Mouse (Mus musculus): ENCODE results near the gene Ick. TPM values are rescaled to one million over a fixed set of nuclear protein-coding genes. Genes with fewer than 3 reads are reported as not detected.
A peak's percentile ranks its signal among the peaks of the same experiment; 100 is the strongest.
"Not testable (repeated sequence)": the region's sequence is repeated elsewhere in the genome, so short reads cannot be mapped to it uniquely, and the experiment has no call there.

The Ick gene
- 38.1 and 40.6 TPM in 2 replicates for polyA plus RNA-seq (2016; fragmentation: Nextera tagmentation; extraction: Ambion mirVana)

DNA sequence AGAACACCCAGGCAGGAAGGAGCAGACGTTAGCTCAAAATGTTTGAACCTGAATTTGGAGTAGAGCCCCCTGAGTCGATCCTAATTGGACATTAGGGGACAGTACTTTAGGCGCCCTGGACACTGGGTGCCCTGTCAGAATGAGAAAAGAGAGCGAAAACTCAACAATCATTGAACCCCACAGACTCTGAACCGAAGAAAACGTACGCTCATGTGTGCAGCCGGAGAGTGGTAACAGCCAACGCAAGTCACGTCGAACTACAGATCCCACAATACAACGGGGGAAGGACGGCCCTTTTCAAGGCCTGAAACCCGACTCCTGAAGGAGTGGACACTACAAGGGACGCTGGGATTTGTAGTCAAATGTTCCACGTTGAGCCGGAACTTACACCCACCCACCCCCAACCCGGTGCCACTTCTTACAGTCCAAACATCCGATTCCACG lies at the start of gene Ick, which contains the start of gene Fbxo9:
Gene Ick, plus strand, starts transcription at position 397 of the 444 bp plus-strand sequence.
Gene Fbxo9, minus strand, starts transcription at position 270 of the 444 bp plus-strand sequence.
- no peaks in the 10 kb centered on the region for H3K9me3 ChIP-seq
- under 1% methylated on average over 20 of the region's 20 CpGs for WGBS
- H3K27ac ChIP-seq (replicated peaks) = peak within 1 kb of the TSS; percentile 93
- 0 out of 2 replicates have a peak, but pooled peaks cover 3% of the 10 kb centered on the region for H3K36me3 ChIP-seq (replicated peaks)
- peak within 1 kb of the TSS; percentile 97 for H3K4me3 ChIP-seq
- H3K27me3 ChIP-seq (replicated peaks; ENCODE audit: low read depth, poor library complexity, severe bottlenecking) = no peaks in the 10 kb centered on the region
- peak; percentile 89 for DNase-seq (ENCODE audit: low spot score)
- H3K4me1 ChIP-seq = peaks cover 31% of the 10 kb centered on the region

DNA sequence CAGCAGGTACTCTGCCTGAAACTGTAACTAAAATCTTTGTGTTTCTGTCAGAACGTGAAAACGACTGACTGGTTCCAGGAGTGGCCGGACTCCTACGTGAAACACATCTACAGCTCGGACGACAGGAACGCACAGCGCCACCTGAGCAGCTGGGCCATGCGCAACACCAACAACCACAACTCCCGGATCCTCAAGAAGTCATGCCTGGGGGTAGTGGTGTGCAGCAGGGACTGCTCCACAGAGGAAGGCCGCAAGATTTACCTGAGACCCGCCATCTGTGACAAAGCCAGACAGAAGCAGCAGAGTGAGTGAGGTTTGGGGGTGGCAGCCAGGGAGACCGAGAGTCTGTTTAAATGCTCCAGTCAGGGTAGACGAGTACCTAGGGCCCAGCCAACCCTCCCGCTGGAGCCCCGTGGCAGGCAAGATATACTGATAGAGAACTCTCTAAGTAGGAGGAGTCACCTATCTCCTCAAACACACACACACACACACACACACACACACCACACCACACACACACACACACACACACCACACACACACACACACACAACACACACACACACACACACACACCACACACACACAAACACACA lies 49.4 kb upstream of the Ick start:
- no peak for DNase-seq (ENCODE audit: low spot score)
- 84% methylated on average over 16 of the region's 16 CpGs for WGBS
- no peak overlapping the region for H3K4me3 ChIP-seq

DNA sequence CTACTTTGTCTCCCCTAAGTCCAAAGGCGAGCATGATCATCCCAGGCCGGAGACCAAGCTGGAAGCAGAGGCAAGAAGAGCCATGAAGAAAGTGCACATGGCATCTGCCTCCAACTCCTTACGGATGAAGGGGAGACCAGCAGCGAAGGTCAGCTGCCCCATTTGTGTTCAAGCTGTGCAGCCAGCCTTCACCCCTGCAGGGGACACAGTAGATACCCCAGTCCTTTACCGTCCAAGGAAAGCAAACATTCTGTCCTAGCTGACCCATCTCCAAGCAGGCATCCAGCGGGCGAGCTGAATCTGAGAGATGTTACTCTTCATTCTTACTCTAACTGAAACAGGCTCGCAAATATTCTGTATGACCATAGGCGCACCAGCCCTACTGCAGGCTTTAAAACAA lies 46.6 kb upstream of the Ick start:
- no peak overlapping the region for H3K27ac ChIP-seq (replicated peaks)
- H3K4me3 ChIP-seq = no peak overlapping the region
- no peaks in the 10 kb centered on the region for H3K36me3 ChIP-seq (replicated peaks)
- no peak for DNase-seq (ENCODE audit: low spot score)
- H3K4me1 ChIP-seq = peaks cover 13% of the 10 kb centered on the region
- no peaks in the 10 kb centered on the region for H3K9me3 ChIP-seq
- H3K27me3 ChIP-seq (replicated peaks; ENCODE audit: low read depth, poor library complexity, severe bottlenecking) = no peaks in the 10 kb centered on the region
- 83% methylated on average over 9 of the region's 9 CpGs for WGBS

More for the DNA sequence above, 49.4 kb upstream of the Ick start:
- no peaks in the 10 kb centered on the region for H3K36me3 ChIP-seq (replicated peaks)
- H3K4me1 ChIP-seq = peaks cover 13% of the 10 kb centered on the region
- no peak overlapping the region for H3K27ac ChIP-seq (replicated peaks)
- no peaks in the 10 kb centered on the region for H3K9me3 ChIP-seq
- H3K27me3 ChIP-seq (replicated peaks; ENCODE audit: low read depth, poor library complexity, severe bottlenecking) = no peaks in the 10 kb centered on the region

DNA sequence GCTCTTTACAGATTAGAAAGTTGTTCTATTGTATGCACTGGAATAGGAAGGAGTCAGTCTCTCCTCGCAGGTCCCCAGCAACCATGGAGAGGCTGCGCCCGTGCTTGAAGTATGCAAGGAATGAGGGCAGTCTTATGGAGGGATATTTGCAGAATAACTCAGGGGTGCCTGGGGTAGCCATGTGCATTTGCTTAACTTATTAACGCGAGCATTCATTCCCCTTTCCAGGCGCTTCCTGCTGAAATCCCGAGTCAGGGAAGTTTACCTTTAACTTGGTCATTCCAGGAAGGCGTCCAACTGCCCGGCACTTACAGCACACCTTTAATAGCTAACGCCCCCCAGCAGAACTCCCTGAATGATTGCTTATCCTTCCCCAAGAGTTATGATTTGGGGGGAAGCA lies 44.9 kb upstream of the Ick start:
- Histone ChIP-seq H3K36me3 (replicated peaks) (no peaks in the 10 kb centered on the region), H3K4me1 (peaks cover 13% of the 10 kb centered on the region), H3K9me3 (no peaks in the 10 kb centered on the region), H3K27ac (replicated peaks) (no peak overlapping the region), H3K4me3 (no peak overlapping the region), H3K27me3 (replicated peaks; ENCODE audit: low read depth, poor library complexity, severe bottlenecking) (no peaks in the 10 kb centered on the region)
- peak; percentile 34 for DNase-seq (ENCODE audit: low spot score)
- WGBS = 62% methylated on average over 10 of the region's 10 CpGs

DNA sequence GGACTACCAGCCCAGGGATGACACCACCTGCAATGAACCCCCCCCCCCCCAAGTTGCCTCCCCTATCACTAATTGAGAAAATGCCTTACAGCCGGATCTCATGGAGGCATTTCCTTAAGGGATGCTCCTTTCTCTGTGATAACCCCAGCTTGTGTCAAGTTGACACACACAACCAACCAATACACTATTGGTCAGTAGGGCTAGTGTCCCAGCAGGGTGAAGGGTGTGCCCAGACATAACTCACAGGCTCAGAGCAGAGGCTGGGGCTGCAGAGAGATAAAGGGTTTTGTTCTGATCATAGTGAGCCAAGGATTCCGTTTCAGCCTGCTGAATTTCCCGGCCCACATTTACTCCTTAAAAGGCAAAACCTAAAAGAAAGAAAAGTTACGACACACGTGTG lies 38.5 kb upstream of the Ick start:
- no peaks in the 10 kb centered on the region for H3K27me3 ChIP-seq (replicated peaks; ENCODE audit: low read depth, poor library complexity, severe bottlenecking)
- H3K4me3 ChIP-seq = no peak overlapping the region
- no peak overlapping the region for H3K27ac ChIP-seq (replicated peaks)
- H3K4me1 ChIP-seq = no peaks in the 10 kb centered on the region
- H3K9me3 ChIP-seq = no peaks in the 10 kb centered on the region
- no peaks in the 10 kb centered on the region for H3K36me3 ChIP-seq (replicated peaks)
- WGBS = 87% methylated on average over 5 of the region's 5 CpGs
- no peak for DNase-seq (ENCODE audit: low spot score)

DNA sequence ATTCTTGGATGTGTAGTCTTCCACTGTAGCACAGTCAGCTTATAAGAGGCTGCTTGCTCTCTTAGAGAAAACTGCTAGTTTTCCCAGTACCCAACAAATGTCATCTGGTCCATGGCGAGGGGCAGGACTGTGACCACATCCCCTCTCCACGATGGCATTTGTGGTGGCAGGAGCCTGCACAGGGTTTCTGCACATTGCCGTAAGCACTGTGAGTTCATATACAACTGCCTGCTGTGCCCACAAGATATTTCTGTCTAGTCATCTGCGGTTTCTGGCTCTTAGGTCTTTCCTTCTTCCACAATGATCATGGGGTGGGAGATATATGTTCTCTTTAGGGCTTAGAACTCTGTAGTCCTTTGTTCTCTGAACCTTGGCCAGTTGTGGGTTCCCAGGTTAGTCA lies 37.4 kb upstream of the Ick start:
- no peak overlapping the region for H3K4me3 ChIP-seq
- H3K9me3 ChIP-seq = no peaks in the 10 kb centered on the region
- whole genome bisulfite sequencing = 88% methylated on average over 4 of the region's 4 CpGs
- H3K27ac ChIP-seq (replicated peaks) = no peak overlapping the region
- no peaks in the 10 kb centered on the region for H3K27me3 ChIP-seq (replicated peaks; ENCODE audit: low read depth, poor library complexity, severe bottlenecking)
- DNase-seq (ENCODE audit: low spot score) = no peak
- H3K36me3 ChIP-seq (replicated peaks) = no peaks in the 10 kb centered on the region
- no peaks in the 10 kb centered on the region for H3K4me1 ChIP-seq

DNA sequence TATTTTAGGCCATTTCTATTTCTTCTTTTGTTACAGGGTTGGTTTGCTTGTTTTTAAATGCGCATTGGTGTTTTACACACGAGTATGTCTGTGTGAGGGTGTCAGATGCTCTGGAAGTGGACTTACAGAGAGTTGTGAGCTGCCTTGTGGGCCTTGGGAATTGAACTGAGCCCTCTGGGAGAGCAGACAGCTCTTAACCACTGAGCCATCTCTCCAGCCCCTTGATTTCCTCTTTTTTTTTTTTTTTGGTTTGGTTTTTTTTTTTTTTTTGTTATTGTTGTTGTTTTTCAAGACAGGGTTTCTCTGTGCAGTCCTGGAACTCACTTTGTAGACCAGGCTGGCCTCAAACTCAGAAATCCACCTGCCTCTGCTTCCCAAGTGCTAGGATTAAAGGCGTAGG lies 35.7 kb upstream of the Ick start:
- H3K27me3 ChIP-seq (replicated peaks; ENCODE audit: low read depth, poor library complexity, severe bottlenecking); H3K36me3 ChIP-seq (replicated peaks); H3K4me1 ChIP-seq; H3K4me3 ChIP-seq; H3K9me3 ChIP-seq; DNase-seq (ENCODE audit: low spot score); H3K27ac ChIP-seq (replicated peaks): not testable (repeated sequence)
- WGBS = 91% methylated on average over 3 of the region's 3 CpGs

DNA sequence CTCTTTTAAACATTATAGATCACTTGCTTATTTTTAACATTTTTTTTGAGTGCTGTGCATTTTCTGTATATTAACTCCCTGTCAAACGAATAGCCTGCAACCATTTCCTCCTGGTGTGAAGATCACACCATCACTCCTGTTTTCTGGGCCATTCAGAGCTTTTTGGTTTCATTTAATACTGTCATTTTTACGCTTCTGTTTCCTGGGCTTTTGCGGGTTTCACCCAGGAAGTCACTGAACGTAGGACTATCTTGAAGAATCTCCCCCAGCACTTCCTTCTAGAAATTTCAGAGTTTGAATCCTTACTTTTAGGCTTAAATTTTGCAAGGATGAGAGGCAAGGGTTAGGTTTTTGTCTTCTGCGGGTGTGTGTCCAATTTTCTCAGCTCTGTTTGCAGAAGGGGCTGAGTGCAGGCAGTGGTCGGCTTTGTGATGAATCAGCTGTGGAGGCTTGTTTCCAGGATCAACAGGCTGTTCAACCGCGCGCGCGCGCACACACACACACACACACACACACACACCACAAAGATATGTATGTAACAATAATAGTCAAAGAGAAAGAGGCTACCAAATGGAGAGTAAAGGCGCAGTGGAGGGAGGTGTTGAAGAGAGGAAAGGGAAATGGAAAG lies 35.2 kb upstream of the Ick start:
- Histone ChIP-seq H3K4me1 (no peaks in the 10 kb centered on the region), H3K36me3 (replicated peaks) (no peaks in the 10 kb centered on the region), H3K27ac (replicated peaks) (no peak overlapping the region), H3K9me3 (no peaks in the 10 kb centered on the region), H3K4me3 (no peak overlapping the region), H3K27me3 (replicated peaks; ENCODE audit: low read depth, poor library complexity, severe bottlenecking) (no peaks in the 10 kb centered on the region)
- 93% methylated on average over 13 of the region's 13 CpGs for WGBS
- DNase-seq (ENCODE audit: low spot score) = no peak

DNA sequence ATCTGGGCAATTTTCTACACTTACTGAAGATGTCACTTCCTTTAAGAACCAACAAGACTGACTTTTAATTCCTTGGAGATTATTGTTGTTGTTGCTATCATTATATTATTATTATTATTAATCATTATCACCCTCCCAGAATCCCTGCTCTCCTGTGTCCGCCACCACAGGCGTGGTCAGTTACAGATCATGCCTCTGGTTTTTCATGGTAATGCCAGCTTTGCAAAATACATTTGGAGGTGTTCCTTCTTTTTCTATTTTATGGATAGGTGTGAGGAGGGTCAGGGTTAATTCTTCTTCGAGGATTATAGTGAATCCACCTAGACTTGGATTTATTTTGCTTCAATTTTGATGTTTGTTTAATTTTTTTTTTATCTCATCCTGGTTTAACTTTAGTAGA lies 33.7 kb upstream of the Ick start:
- H3K27ac ChIP-seq (replicated peaks) = no peak overlapping the region
- H3K36me3 ChIP-seq (replicated peaks) = no peaks in the 10 kb centered on the region
- WGBS = 89% methylated on average over 3 of the region's 3 CpGs
- no peaks in the 10 kb centered on the region for H3K4me1 ChIP-seq
- no peaks in the 10 kb centered on the region for H3K9me3 ChIP-seq
- no peak for DNase-seq (ENCODE audit: low spot score)
- no peaks in the 10 kb centered on the region for H3K27me3 ChIP-seq (replicated peaks; ENCODE audit: low read depth, poor library complexity, severe bottlenecking)
- no peak overlapping the region for H3K4me3 ChIP-seq

DNA sequence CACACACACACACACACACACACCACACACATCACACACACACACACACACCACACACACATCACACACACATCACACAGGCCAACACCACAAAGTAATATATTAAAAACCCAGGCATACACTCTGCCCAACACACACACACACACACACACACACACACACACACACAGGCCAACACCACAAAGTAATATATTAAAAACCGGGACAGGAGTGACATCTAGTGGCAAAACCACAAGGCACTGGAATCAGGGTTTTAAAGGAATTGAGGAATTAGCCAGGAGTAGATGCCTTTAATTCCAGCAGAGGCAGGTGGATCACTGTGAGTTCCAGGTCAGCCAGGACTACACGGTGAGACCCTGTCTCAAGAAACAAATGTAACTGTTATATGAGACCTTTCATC lies 30.8 kb upstream of the Ick start:
- H3K27me3 ChIP-seq (replicated peaks; ENCODE audit: low read depth, poor library complexity, severe bottlenecking) = no peaks in the 10 kb centered on the region
- H3K9me3 ChIP-seq = no peaks in the 10 kb centered on the region
- H3K4me3 ChIP-seq = no peak overlapping the region
- no peak for DNase-seq (ENCODE audit: low spot score)
- 34% methylated on average over 2 of the region's 2 CpGs for WGBS
- H3K27ac ChIP-seq (replicated peaks) = no peak overlapping the region
- peaks cover 20% of the 10 kb centered on the region for H3K36me3 ChIP-seq (replicated peaks)
- no peaks in the 10 kb centered on the region for H3K4me1 ChIP-seq

DNA sequence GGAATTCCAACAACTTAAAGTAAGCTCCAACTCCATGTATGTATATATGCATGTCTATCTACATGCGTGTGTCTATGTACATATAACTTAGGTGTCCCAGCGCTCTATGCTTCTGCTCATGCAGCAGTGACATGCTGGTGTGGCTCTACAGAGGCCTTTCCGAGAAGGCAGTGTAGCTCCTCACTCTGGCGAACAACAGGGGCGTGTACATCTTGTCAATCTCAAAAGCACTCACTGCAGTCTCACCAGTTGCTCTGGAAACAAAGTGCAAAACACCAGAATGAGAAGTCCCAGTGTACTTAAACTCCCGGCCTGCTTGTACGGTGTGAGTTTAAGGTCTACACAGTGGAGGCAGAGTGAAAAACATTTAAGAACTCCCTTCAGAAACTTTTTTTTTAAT lies 27.2 kb upstream of the Ick start:
- H3K27me3 ChIP-seq (replicated peaks; ENCODE audit: low read depth, poor library complexity, severe bottlenecking) = no peaks in the 10 kb centered on the region
- H3K27ac ChIP-seq (replicated peaks) = no peak overlapping the region
- H3K9me3 ChIP-seq = no peaks in the 10 kb centered on the region
- no peak for DNase-seq (ENCODE audit: low spot score)
- WGBS = 88% methylated on average over 7 of the region's 7 CpGs
- H3K36me3 ChIP-seq (replicated peaks) = peaks cover 55% of the 10 kb centered on the region
- no peaks in the 10 kb centered on the region for H3K4me1 ChIP-seq
- H3K4me3 ChIP-seq = no peak overlapping the region

DNA sequence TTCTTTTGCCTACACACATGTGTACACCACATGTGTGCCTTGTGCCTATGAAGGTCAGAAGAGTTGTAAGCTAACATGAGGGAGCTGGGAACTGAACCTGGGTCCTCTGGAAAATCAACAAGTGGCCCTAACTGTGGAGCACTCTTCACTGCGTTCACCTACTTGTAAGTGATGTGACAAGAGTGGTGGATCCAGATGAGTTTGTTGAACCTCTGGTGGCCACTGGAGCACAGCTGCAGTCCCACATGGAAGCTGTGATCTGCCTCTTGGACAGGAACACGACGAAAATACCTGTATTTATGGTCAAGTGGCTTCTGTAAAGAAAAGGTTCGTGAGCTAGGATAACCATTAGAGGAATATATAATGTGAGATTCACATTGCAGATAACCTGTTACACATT lies 24.7 kb upstream of the Ick start:
- H3K27ac ChIP-seq (replicated peaks) = no peak overlapping the region
- H3K4me3 ChIP-seq = no peak overlapping the region
- 90% methylated on average over 4 of the region's 4 CpGs for WGBS
- no peaks in the 10 kb centered on the region for H3K4me1 ChIP-seq
- no peaks in the 10 kb centered on the region for H3K9me3 ChIP-seq
- DNase-seq (ENCODE audit: low spot score) = no peak
- no peaks in the 10 kb centered on the region for H3K27me3 ChIP-seq (replicated peaks; ENCODE audit: low read depth, poor library complexity, severe bottlenecking)
- H3K36me3 ChIP-seq (replicated peaks) = peaks cover 60% of the 10 kb centered on the region

DNA sequence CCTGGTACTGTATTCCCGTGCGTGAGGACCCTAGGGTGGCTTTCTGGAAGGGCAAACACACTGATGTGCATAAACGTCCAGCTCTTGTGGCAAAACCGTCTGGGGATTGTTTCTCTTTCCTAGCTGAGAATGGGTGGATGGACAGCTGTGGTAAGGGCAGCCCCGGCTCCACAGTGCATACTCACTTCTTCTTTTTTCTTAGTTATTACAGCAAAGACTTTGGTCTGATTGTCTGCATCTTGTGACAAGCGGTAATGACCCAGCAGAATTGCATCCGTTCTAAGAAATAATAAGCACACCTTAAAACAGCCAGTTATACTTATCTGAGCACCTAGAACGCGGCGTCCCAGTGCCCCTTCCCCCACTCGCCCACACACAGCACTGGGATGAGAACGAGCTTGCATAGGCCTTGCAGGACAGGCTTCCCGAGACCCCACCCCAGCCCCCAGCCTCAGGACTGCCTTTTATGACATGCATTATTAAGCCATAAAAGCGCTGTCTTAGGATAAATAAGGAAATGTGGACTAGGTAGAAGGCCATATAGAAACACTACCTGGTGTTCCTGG lies 23.2 kb upstream of the Ick start:
- WGBS = 89% methylated on average over 14 of the region's 14 CpGs
- DNase-seq (ENCODE audit: low spot score) = no peak
- Histone ChIP-seq H3K4me1 (no peaks in the 10 kb centered on the region), H3K4me3 (no peak overlapping the region), H3K27ac (replicated peaks) (no peak overlapping the region), H3K9me3 (no peaks in the 10 kb centered on the region), H3K36me3 (replicated peaks) (peaks cover 60% of the 10 kb centered on the region), H3K27me3 (replicated peaks; ENCODE audit: low read depth, poor library complexity, severe bottlenecking) (no peaks in the 10 kb centered on the region)

All from embryonic facial prominence, embryonic 10.5 days (tissue).